Mouse (Mus musculus) lung, adult 2 months (tissue): ENCODE data around the gene Tgfbr2.

Experiments used
- CTCF ChIP-seq: fragments of 200-500 bp; IDR thresholded peaks from 2 replicates; pipeline ENCODE4 v1.5.1; 2011; ENCODE audit warnings: mild to moderate bottlenecking, low read length, control low read depth; ENCODE audit not compliant: insufficient read depth
- POLR2A ChIP-seq: fragments of 200-500 bp; IDR thresholded peaks from 2 replicates; pipeline ENCODE4 v1.6.1; 2011; ENCODE audit warnings: low read depth, mild to moderate bottlenecking, control low read depth, low read length, borderline replicate concordance; ENCODE audit errors: extremely low read depth

- no peak for TF ChIP-seq POLR2A
- no peak for TF ChIP-seq CTCF
These were observed 8.8 kb downstream of the Tgfbr2 start for GRCm38 (mm10) chr9:116166363-116166762.
